Mouse (Mus musculus): ENCODE data around the gene Gm5072. TPM values are rescaled to one million over a fixed set of nuclear protein-coding genes. Genes with fewer than 3 reads are reported as not detected.

The Gm5072 gene
- polyA plus RNA-seq (2015; fragmentation: Illumina TruSeq; extraction: RNeasy Lipid Tissue Mini Kit (QIAGEN cat#74804); ENCODE audit: insufficient read depth, low replicate concordance), result not detected

DNA sequence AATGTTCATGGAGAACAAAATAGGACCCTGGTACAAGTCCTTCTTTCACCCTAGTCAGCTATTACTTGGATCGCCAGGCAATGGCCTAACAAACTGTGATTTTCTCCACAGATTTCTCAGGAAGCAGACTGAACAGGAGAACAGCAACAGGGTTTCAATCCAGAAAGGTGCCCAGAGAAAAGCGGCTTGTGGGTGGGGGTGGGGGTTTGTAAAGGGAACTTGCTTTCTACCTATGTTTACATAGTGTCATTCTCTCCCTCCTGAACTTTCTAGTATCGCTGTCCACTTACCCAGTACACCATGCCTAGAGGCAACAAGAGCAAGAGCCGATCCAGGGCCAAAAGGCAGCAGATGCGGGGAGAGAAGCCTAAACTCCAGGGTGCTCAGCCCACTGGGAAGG lies at the start of gene Gm5072:
Gene Gm5072, plus strand, starts transcription at position 301 of the 400 bp plus-strand sequence.

Other genes starting within 250 kb of the Gm5072 start
- not detected for gene Mageb2, start 60.8 kb upstream of the Gm5072 start, polyA plus RNA-seq (2015; fragmentation: Illumina TruSeq; extraction: RNeasy Lipid Tissue Mini Kit (QIAGEN cat#74804); ENCODE audit: insufficient read depth, low replicate concordance)
- gene Gm8914, start 87.6 kb downstream of the Gm5072 start, polyA plus RNA-seq (2015; fragmentation: Illumina TruSeq; extraction: RNeasy Lipid Tissue Mini Kit (QIAGEN cat#74804); ENCODE audit: insufficient read depth, low replicate concordance), result not detected
- gene 1700084M14Rik, start 183.4 kb downstream of the Gm5072 start, polyA plus RNA-seq (2015; fragmentation: Illumina TruSeq; extraction: RNeasy Lipid Tissue Mini Kit (QIAGEN cat#74804); ENCODE audit: insufficient read depth, low replicate concordance), result not detected
- gene Gm14781, start 239.7 kb downstream of the Gm5072 start, polyA plus RNA-seq (2015; fragmentation: Illumina TruSeq; extraction: RNeasy Lipid Tissue Mini Kit (QIAGEN cat#74804); ENCODE audit: insufficient read depth, low replicate concordance), result not detected

Measured in spleen, adult 10 weeks (tissue).